Mouse (Mus musculus) E14TG2a.4 (cell line): ENCODE data around the gene Cd53.
A peak's percentile ranks its signal among the peaks of the same experiment; 100 is the strongest.

Source experiments
- H3K27me3 ChIP-seq: 2 replicates; pipeline ENCODE4 v1.6.1; 2014; ENCODE audit warnings: low read length, control low read depth; ENCODE audit not compliant: insufficient read depth
- H3K36me3 ChIP-seq: 2 replicates; pipeline ENCODE4 v1.6.1; 2014; ENCODE audit warnings: low read length, control low read depth; ENCODE audit not compliant: insufficient read depth
- H3K4me1 ChIP-seq: replicated peaks from 2 replicates; pipeline ENCODE4 v1.6.1; 2014; ENCODE audit warnings: low read depth, low read length, control low read depth
- H3K4me3 ChIP-seq: replicated peaks from 2 replicates; pipeline ENCODE4 v1.5.1; 2014; ENCODE audit warnings: mild to moderate bottlenecking, low read length
- H3K9me3 ChIP-seq: 2 replicates; pipeline ENCODE4 v1.6.1; 2014; ENCODE audit warnings: low read length, control low read depth
- CTCF ChIP-seq: conservative IDR thresholded peaks from 2 replicates; pipeline ENCODE4 v1.5.1; 2014; ENCODE audit warnings: low read length
- NANOG ChIP-seq: IDR thresholded peaks from 2 replicates; pipeline ENCODE4 v1.6.1; 2014; ENCODE audit warnings: borderline replicate concordance, low read length, mixed read lengths
- POU5F1 ChIP-seq: IDR thresholded peaks from 2 replicates; pipeline ENCODE4 v1.6.1; 2014; ENCODE audit warnings: low read length, borderline replicate concordance

The Cd53 gene

DNA sequence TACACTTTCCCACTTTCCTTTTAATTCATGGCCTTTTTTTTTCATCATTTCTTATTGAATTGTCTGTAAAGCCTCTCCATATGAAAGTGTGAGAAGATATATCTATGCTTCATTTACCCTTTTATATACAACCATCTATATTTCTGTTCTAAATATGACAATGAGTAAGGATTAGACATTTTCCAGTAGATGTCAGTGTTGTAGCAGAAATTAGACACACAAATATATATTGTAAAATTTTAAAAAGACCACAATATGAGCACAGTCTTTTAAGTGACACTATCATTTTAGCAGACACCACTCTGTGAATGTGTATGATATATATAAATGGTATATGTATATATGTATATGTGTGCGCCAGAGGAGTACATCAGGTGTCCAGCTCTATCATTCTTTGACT, 18.1 kb downstream of the Cd53 start:
- H3K4me1 ChIP-seq = no peaks in the 10 kb centered on the region
- H3K27me3 ChIP-seq = no peaks in the 10 kb centered on the region
- no peak overlapping the region for H3K4me3 ChIP-seq
- no peaks in the 10 kb centered on the region for H3K36me3 ChIP-seq
- no peak for TF ChIP-seq NANOG
- no peak for TF ChIP-seq CTCF
- no peak for TF ChIP-seq POU5F1
- H3K9me3 ChIP-seq = no peaks in the 10 kb centered on the region

DNA sequence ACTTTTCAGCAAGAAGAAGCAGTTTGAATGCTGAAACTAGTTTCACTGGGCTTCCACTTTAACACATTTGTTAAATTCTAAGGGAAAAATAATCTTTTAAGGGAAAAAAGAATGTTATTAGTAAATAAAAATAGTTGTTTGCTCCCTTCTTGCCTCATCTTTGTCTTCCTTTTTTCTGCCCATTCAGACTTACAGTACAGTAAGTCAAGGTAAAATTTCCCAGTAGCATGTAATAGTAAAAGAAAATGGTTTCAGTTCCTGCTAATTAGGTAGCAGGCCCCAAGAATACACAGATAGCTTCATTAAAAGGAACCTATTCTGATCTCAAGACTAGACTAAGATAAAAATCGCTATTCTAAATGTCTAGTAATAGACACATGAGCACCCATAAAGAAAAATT, 34.1 kb downstream of the Cd53 start:
- H3K36me3 ChIP-seq = no peaks in the 10 kb centered on the region
- no peaks in the 10 kb centered on the region for H3K27me3 ChIP-seq
- no peak overlapping the region for H3K4me3 ChIP-seq
- H3K4me1 ChIP-seq = no peaks in the 10 kb centered on the region
- H3K9me3 ChIP-seq = no peaks in the 10 kb centered on the region
- TF ChIP-seq NANOG (no peak), CTCF (no peak), POU5F1 (no peak)

DNA sequence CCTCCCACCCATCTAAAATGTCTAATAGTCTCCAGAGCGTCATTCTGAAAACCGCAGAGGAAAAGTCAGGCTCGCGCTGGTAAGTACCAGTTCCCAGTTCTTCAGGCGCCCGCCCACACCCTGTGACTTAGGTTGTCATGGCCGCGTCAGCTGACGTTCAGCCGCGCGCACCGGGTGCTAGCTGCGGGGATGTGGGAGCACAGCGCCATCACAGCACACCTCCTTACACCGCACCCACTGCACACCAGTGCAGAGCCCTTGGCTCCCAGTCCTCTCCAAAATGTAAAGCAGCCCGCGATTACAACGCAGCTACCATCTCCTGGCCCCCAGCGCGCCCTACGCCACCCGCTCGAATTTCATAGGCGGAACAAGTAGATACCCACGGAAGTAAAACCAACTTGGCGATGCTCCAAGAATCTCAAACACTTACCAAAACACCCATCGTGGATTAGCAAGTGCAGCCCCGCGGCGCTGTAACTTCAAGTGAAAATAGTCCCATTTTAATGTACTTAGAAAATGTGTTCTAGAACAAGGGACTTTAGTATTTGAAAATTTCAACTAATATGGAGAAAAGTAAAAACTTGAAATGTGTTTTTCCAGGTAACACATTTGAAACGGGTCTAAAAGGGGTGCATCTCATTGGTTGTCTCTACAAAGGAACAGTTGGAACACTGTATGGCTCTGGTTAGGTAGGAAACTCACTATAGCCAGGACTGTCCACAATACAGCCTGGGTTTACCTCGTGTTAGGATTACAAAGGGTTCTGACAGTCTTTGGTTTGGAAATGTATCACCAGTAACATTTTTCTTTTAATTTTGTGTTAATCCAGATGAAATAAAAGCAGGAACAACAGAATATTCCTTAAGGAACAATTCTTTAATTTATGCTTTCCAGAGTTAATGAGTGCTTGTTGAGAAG, 67.7 kb downstream of the Cd53 start:
- peak overlapping the region; percentile 85 for H3K4me3 ChIP-seq
- H3K36me3 ChIP-seq = no peaks in the 10 kb centered on the region
- no peaks in the 10 kb centered on the region for H3K9me3 ChIP-seq
- TF ChIP-seq CTCF (no peak), NANOG (no peak), POU5F1 (no peak)
- H3K4me1 ChIP-seq = peaks cover 3% of the 10 kb centered on the region; the same call in 1 of the 2 replicates
- no peaks in the 10 kb centered on the region for H3K27me3 ChIP-seq

DNA sequence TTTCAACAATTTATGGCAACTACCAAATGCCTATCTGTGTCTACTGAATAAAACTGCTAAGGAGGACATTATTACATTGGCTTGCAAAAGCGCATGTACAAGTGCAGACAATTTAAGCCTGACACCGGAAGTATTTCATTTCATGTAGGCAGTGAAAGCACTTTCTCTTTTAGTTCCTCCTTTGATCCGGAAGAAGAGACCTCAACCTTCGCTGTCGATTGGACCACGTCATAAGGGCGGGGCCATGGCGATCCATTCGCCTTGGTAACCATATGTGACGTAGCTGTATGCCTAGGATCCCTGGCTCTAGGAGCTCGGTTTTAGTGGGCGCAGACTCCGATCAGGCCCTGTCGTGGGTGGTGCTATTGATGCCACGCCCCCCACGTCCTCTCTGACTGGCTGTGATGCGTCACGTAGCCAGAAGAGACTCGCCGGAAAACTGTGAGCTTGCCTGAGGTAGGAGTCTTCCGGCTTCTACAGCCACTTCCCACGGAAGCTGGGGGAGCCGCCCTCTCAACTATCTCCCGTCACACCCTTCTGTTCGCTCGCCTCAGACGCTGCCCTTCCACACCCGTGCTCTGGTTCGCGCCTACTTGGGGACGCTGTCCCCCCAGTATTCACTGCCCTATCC, 68.4 kb downstream of the Cd53 start:
- no peaks in the 10 kb centered on the region for H3K27me3 ChIP-seq
- TF ChIP-seq CTCF (no peak), POU5F1 (no peak), NANOG (no peak)
- no peaks in the 10 kb centered on the region for H3K36me3 ChIP-seq
- H3K4me3 ChIP-seq = peak overlapping the region; percentile 85
- no peaks in the 10 kb centered on the region for H3K9me3 ChIP-seq
- H3K4me1 ChIP-seq = peaks cover 3% of the 10 kb centered on the region; the same call in 1 of the 2 replicates
